Mouse (Mus musculus) C2C12 (cell line): ENCODE measurements around the gene Paxbp1. TPM values are rescaled to one million over a fixed set of nuclear protein-coding genes. Genes with fewer than 3 reads are reported as not detected.
A peak's percentile ranks its signal among the peaks of the same experiment; 100 is the strongest.

Experiments
- H3K27me3 ChIP-seq: one replicate; pipeline ENCODE4 v1.6.1; 2011; ENCODE audit not compliant: control insufficient read depth, insufficient read depth, insufficient read length
- H3K36me3 ChIP-seq: one replicate; pipeline ENCODE4 v1.6.1; 2011; ENCODE audit not compliant: control insufficient read depth, insufficient read depth
- H3K4me3 ChIP-seq: one replicate; pipeline ENCODE4 v1.5.1; 2011; ENCODE audit warnings: mild to moderate bottlenecking, control low read depth; ENCODE audit not compliant: poor library complexity, insufficient read depth, severe bottlenecking
- H3K79me2 ChIP-seq: one replicate; pipeline ENCODE4 v1.6.1; 2011; ENCODE audit not compliant: control insufficient read depth, insufficient read depth
- H3K79me3 ChIP-seq: one replicate; pipeline ENCODE4 v1.6.1; 2011; ENCODE audit warnings: low read depth, control low read depth
- H3ac ChIP-seq: one replicate; pipeline ENCODE3; 2011; ENCODE audit warnings: low read depth; ENCODE audit not compliant: control insufficient read depth, insufficient read length
- CEBPB ChIP-seq: IDR thresholded peaks from one replicate; pipeline ENCODE4 v1.6.1; 2011; ENCODE audit warnings: low read depth, mild to moderate bottlenecking, control low read depth, moderate library complexity
- CTCF ChIP-seq: IDR thresholded peaks from one replicate; pipeline ENCODE4 v1.5.1; 2011; ENCODE audit not compliant: control insufficient read depth, insufficient read depth, insufficient read length
- FOSL1 ChIP-seq: IDR thresholded peaks from one replicate; pipeline ENCODE4 v1.8.0; 2011; ENCODE audit warnings: mild to moderate bottlenecking, low read length; ENCODE audit not compliant: poor library complexity, insufficient read depth, severe bottlenecking
- MAX ChIP-seq: IDR thresholded peaks from one replicate; pipeline ENCODE4 v1.6.1; 2011; ENCODE audit warnings: mild to moderate bottlenecking, control low read depth
- MYOD1 ChIP-seq: IDR thresholded peaks from one replicate; pipeline ENCODE4 v1.6.1; 2011; ENCODE audit warnings: low read depth; ENCODE audit not compliant: control insufficient read depth, insufficient read length
- MYOG ChIP-seq: IDR thresholded peaks from one replicate; pipeline ENCODE4 v1.6.1; 2011; ENCODE audit not compliant: control insufficient read depth, insufficient read length; ENCODE audit errors: extremely low read depth
- USF1 ChIP-seq: IDR thresholded peaks from one replicate; pipeline ENCODE4 v1.6.1; 2011; ENCODE audit warnings: low read depth, mild to moderate bottlenecking, control low read depth, moderate library complexity
- long read RNA-seq, 2 experiments: library from polyadenylated mRNA; unstranded; transcript quantifications; one replicate each; pipeline ENCODE4 v2.0.0; 2019 to 2020
- polyA plus RNA-seq: library from polyadenylated mRNA; unstranded; fragments of >200 nt; fragmentation: generic; extraction: Trizol; gene quantifications from one replicate; pipeline ENCODE4 v1.2.1, GENCODE M21; 2012; ENCODE audit warnings: missing spikeins

The Paxbp1 gene
- 6.1 TPM for polyA plus RNA-seq
- long read RNA-seq, experiment 1, partial matches to known transcripts: 2 of 3 reads
- long read RNA-seq, experiment 1, other reads (novel, unspliced or antisense): 1 of 3 reads
- long read RNA-seq, experiment 2, partial matches to known transcripts: 1 of 2 reads
- long read RNA-seq, experiment 2, other reads (novel, unspliced or antisense): 0 of 2 reads

DNA sequence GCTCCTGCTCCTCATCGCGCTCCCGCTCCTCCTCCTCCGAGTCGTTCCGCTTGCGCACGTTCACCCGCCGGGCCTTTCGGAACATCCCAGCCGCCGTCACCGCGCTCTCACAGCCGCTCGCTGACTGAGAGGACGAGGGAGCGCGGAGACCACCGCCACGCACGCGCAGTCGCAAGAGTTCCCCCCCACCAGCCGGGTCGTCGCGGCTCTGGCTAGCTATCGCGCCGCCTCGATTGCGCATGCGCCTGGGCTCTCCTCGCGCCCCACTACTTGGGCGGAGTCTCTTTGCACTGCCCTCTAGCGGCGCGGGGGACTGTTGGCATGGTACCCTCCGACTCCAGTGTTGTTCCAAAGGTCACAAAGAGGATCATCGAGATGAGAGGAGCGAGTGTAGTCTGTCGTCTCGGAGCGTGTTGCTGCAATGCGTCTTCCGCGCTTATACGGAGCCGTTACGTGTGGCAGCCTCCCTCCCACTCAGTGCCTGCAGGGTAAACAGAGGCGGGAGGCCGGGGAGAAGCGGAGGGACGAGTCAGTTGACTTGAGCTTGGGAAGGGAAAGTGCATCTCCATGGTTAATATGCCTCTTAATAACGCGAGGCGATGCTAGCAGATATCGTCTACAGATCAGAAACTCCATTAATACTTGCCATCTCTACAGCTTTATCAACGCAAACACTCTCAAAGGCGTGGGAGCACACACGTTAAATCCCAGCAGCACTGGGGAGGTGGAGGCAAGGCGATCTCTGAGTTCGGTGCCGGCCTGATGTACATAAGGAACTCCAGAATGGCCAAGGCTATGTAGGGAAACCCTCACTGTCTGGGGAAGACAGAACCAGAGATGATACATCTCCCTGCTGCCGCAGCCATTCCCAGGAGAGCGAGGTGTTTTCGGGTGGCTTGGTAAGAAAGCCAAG, at the start of gene Paxbp1:
Gene Paxbp1, minus strand, starts transcription at position 274 of the 913 bp plus-strand sequence.
- TF ChIP-seq CTCF (peak; percentile 93), MYOG (no peak)
- Histone ChIP-seq H3K79me3 (peaks cover 41% of the 10 kb centered on the region), H3ac (peak within 1 kb of the TSS; percentile 95), H3K36me3 (peaks cover 15% of the 10 kb centered on the region), H3K27me3 (peaks cover 9% of the 10 kb centered on the region), H3K4me3 (peak within 1 kb of the TSS; percentile 94), H3K79me2 (peaks cover 48% of the 10 kb centered on the region)

DNA sequence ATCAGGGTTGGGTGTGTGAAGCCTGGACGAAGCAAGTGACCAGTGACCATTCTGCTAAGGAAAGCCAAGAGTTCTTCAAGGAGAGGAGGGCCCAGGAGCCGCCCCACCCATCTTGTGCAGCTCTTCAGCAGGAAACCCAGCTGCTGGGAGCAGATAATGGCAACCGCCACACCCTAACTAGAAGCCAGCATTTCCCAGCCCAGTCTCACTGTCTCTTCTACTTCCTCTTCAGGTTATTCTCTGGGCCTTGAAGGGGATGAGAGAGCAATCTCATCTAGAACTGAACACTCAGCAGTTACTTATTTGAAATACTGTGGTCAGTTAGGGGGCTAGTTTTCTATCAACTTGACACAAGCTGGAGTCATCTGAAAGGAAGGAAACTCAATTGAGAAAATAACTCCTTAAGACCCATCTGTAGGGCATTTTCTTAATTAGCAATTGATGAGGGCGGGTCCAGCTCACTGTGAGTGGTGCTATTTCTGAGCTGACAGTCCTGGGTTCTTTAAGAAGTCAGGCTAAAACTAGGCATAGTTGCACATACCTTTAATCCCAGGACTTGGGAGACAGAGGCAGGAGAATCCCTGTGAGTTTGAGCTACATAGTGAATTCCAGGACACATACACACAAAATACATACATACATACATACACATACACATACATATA, 42.4 kb upstream of the Paxbp1 start:
- no peaks in the 10 kb centered on the region for H3K79me3 ChIP-seq
- H3K79me2 ChIP-seq: no peaks in the 10 kb centered on the region

DNA sequence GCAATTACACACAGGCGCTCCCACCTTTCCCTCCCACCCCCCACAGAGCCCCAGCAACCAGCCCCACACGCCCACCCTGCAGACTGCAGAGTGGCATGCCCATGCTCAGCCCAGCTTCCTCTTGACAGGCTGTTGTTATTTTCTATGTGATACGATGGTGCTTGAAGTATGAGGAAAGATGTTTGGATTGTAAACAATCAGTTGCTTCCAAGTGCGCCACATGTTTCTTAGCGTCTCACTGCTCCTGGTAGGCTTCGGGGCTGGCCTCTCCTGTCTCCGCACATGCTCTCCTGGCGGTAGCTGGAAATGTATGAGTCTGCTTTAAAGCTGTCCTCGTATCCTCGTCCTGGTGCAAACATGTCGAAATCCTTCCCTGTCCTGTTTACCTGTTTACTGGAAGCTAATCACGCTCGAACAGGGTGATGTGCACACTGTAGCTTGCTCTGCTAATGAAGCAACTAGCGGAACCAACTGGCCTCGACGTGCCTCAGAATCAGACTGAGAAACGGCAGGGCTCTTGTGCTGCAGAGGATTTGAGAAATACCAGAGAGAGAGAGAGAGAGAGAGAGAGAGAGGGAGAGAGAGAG, 41.0 kb upstream of the Paxbp1 start:
- TF ChIP-seq CTCF (no peak), MYOD1 (no peak), MYOG (no peak), CEBPB (no peak), MAX (no peak), USF1 (no peak), FOSL1 (no peak)
- Histone ChIP-seq H3ac (no peak overlapping the region), H3K79me2 (no peaks in the 10 kb centered on the region), H3K27me3 (peaks cover 28% of the 10 kb centered on the region), H3K36me3 (no peaks in the 10 kb centered on the region), H3K4me3 (no peak overlapping the region), H3K79me3 (no peaks in the 10 kb centered on the region)

More for the DNA sequence above, 42.4 kb upstream of the Paxbp1 start:
- Histone ChIP-seq H3K36me3 (no peaks in the 10 kb centered on the region), H3K4me3 (no peak overlapping the region), H3K27me3 (peaks cover 33% of the 10 kb centered on the region), H3ac (no peak overlapping the region)
- TF ChIP-seq USF1 (no peak), MAX (no peak), CEBPB (no peak)

DNA sequence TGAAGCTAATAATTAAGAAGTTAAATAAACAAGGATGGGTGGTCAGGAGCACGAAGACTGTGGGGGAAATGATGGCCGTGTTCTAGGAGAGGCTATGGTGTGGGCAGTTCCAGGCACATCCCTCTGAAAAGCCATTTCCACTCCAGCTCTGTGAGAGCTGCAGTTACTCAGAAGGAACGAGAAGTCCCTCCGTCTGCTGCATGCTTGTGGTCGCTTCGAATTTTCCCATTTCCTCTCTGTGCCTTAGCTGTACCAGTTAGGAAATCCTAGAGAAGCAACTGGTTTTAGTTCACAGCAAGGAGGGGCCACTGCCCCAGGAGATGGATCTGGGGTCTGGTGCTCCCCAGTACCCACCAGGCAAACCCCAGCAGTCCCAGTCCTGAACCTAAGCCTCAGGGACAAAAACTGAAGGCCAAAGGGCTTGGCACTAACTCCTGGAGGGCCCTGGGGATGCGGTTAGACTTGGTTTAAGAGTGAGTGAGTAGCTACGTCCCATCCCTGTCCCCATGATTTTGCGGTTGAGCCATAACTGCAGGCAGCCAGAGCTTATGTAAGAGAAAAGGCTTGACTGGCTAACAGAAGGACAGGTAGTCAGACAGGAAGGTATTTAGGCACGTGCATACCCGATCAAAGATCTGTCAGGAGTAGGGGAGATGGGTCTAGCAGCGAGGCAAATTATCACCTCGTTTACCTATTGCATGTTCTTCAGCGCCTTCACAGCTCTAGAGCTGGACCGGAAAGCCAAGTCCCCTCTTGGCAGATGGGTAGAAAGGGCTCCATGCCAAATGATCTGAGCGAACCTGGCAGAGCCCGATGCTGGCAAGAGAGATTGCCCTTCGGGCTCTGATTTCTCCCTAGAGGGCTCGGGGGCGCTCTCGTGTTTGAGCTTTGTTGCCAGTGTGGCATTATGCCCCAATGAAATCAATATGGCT, 40.2 kb upstream of the Paxbp1 start:
- Histone ChIP-seq H3K36me3 (no peaks in the 10 kb centered on the region), H3K27me3 (peaks cover 26% of the 10 kb centered on the region), H3K79me3 (no peaks in the 10 kb centered on the region), H3K79me2 (no peaks in the 10 kb centered on the region), H3ac (no peak overlapping the region), H3K4me3 (no peak overlapping the region)
- TF ChIP-seq CTCF (no peak), CEBPB (no peak), FOSL1 (no peak), MYOD1 (no peak), MYOG (no peak), MAX (no peak), USF1 (no peak)

DNA sequence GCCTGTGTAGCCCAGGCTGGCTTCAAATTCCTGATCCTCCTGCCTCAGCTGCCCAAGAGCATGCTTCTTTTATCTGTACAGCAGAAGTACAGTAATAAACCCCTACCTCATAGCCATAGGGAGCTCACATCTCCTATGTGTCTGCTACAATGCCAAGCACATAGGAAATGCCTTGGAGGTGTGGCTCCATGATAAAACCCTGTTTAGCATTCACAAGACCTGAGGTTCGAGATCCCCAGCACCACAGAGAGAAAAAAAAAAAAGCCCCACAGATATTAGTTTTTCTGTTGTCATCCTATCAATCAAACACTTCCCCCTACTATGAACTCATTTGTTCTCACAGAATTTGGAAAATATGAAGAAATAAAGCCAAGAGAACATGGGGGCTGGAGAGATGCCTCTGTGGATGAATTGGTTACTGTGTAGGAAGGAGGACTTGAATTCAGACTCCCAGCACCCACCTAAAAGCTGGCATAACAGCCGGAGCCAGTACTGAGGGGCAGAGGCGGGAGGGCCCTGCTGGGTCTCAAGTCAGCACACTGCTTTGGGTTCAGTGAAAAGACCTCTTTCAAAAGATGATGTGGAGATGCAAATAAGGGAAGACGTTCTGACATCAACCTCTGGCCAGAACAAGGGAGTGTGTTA, 38.8 kb upstream of the Paxbp1 start:
- TF ChIP-seq MAX: no peak
- TF ChIP-seq MYOD1: no peak
- no peak for TF ChIP-seq CEBPB
- TF ChIP-seq MYOG: no peak
- TF ChIP-seq FOSL1: no peak
- no peak for TF ChIP-seq CTCF
- Histone ChIP-seq H3K36me3 (no peaks in the 10 kb centered on the region), H3K79me3 (no peaks in the 10 kb centered on the region), H3K27me3 (peaks cover 22% of the 10 kb centered on the region), H3K4me3 (no peak overlapping the region), H3ac (no peak overlapping the region), H3K79me2 (no peaks in the 10 kb centered on the region)
